Mouse (Mus musculus) liver, postnatal 0 days (tissue): ENCODE measurements around the gene Mycbp. TPM values are rescaled to one million over a fixed set of nuclear protein-coding genes. Genes with fewer than 3 reads are reported as not detected.

Source experiments
- ATAC-seq: fragments of 200-750 bp; cut with Nextera tagmentation; 2 replicates; pipeline ENCODE4 v1.8.0; 2017; ENCODE audit warnings: mild to moderate bottlenecking, moderate library complexity
- DNase-seq: peaks from one replicate; pipeline ENCODE4 v3.0.0-alpha.2; 2016
- H3K27ac ChIP-seq: fragments of 300-500 bp; sonication (generic); 2 replicates; pipeline ENCODE4 v1.5.1; 2014; ENCODE audit warnings: antibody characterized with exemption, moderate library complexity, mild to moderate bottlenecking, low read depth
- H3K27me3 ChIP-seq: fragments of 300-500 bp; sonication (generic); 2 replicates; pipeline ENCODE4 v1.6.1; 2014; ENCODE audit warnings: low read length, control low read depth, mixed read lengths; ENCODE audit not compliant: insufficient read depth
- H3K36me3 ChIP-seq: fragments of 300-500 bp; sonication (generic); replicated peaks from 2 replicates; pipeline ENCODE4 v1.6.1; 2014; ENCODE audit warnings: mild to moderate bottlenecking, control low read depth, low read length, moderate library complexity, mixed read lengths; ENCODE audit not compliant: insufficient read depth
- H3K4me1 ChIP-seq: fragments of 300-500 bp; sonication (generic); 2 replicates; pipeline ENCODE4 v1.6.1; 2014; ENCODE audit warnings: antibody characterized with exemption, mild to moderate bottlenecking, control low read depth; ENCODE audit not compliant: insufficient read depth
- H3K4me2 ChIP-seq: fragments of 300-500 bp; sonication (generic); 2 replicates; pipeline ENCODE4 v1.6.1; 2014; ENCODE audit warnings: low read depth, mild to moderate bottlenecking, low read length, moderate library complexity, mixed read lengths
- H3K4me3 ChIP-seq: fragments of 300-500 bp; sonication (generic); 2 replicates; pipeline ENCODE4 v1.5.1; 2014; ENCODE audit warnings: low read depth, low read length
- H3K9ac ChIP-seq: fragments of 300-500 bp; sonication (generic); replicated peaks from 2 replicates; pipeline ENCODE4 v1.6.1; 2014; ENCODE audit warnings: mild to moderate bottlenecking, moderate library complexity
- H3K9me3 ChIP-seq: fragments of 300-500 bp; sonication (generic); 2 replicates; pipeline ENCODE4 v1.6.1; 2016; ENCODE audit warnings: mild to moderate bottlenecking, control low read depth, low read length, mixed read lengths
- CTCF ChIP-seq: sonication (generic); IDR thresholded peaks from 2 replicates; pipeline ENCODE4 v1.5.1; 2016; ENCODE audit warnings: antibody characterized with exemption, low read depth
- EP300 ChIP-seq: IDR thresholded peaks from 2 replicates; pipeline ENCODE4 v1.6.1; 2016; ENCODE audit warnings: antibody characterized with exemption, low read depth, mild to moderate bottlenecking
- WGBS: fragments of 180-500 bp; shearing (Covaris S2); extraction: QIAGEN DNeasy Blood & Tissue Kit; methylation state at CpG from one replicate; pipeline ENCODE4 v1.1.7; 2014; ENCODE audit not compliant: insufficient replicate concordance; 5-methylcytosine and 5-hydroxymethylcytosine counted together
- polyA plus RNA-seq: library from polyadenylated mRNA; unstranded; fragments of >200 nt; fragmentation: Nextera tagmentation; extraction: Ambion mirVana; gene quantifications from 2 replicates; pipeline ENCODE4 v1.2.1, GENCODE M21; 2015

Gene Mycbp
- polyA plus RNA-seq, 1 experiment from 2014 or later: 43.5 TPM

GRCm38 (mm10) chr4:123960955-123961354 lies 56.3 kb downstream of the Mycbp start:
- TF ChIP-seq CTCF: no peak
- TF ChIP-seq EP300: no peak
- Histone ChIP-seq H3K27ac (no peak overlapping the region), H3K36me3 (no peaks in the 10 kb centered on the region), H3K4me1 (peaks cover 14% of the 10 kb centered on the region), H3K9ac (no peak overlapping the region), H3K9me3 (no peaks in the 10 kb centered on the region), H3K4me2 (0 out of 2 replicates have a peak overlapping the region, but pooled peaks have one; percentile 13), H3K4me3 (no peak overlapping the region), H3K27me3 (peaks cover 7% of the 10 kb centered on the region; the same call in 1 of the 2 replicates)
- no peak for DNase-seq
- no peak for ATAC-seq
- WGBS: 49% methylated on average over 4 of the region's 4 CpGs

Other genes starting within 250 kb of the Mycbp start
- 9.8 and 11.3 TPM in 2 replicates for gene Macf1, start 220.5 kb upstream of the Mycbp start, polyA plus RNA-seq
- gene Ndufs5, start 186.6 kb upstream of the Mycbp start, polyA plus RNA-seq: 257 and 261 TPM in 2 replicates
- gene Akirin1, start 154.5 kb upstream of the Mycbp start, polyA plus RNA-seq: 21.2 and 22.7 TPM in 2 replicates
- not detected in 2 replicates for gene Rhbdl2, start 117.0 kb upstream of the Mycbp start, polyA plus RNA-seq
- gene 4933427I04Rik, start 45.2 kb upstream of the Mycbp start, polyA plus RNA-seq: not detected in 2 replicates
- gene Rragc, start 12.6 kb downstream of the Mycbp start, polyA plus RNA-seq: 20.0 and 20.1 TPM in 2 replicates
- gene 4930535I16Rik, start 13.2 kb downstream of the Mycbp start, polyA plus RNA-seq: not detected in 2 replicates